Mouse (Mus musculus) small intestine, adult 2 months (tissue): ENCODE measurements around the gene Abcb4. TPM values are rescaled to one million over a fixed set of nuclear protein-coding genes. Genes with fewer than 3 reads are reported as not detected.

Source experiments
- H3K27ac ChIP-seq: fragments of 200-500 bp; 2 replicates; pipeline ENCODE4 v1.5.1; 2012; ENCODE audit warnings: low read depth, low read length, control low read depth, inconsistent platforms; ENCODE audit not compliant: insufficient read depth
- H3K27me3 ChIP-seq: fragments of 200-500 bp; 2 replicates; pipeline ENCODE4 v1.6.1; 2012; ENCODE audit warnings: mild to moderate bottlenecking, moderate library complexity, low read length, inconsistent platforms; ENCODE audit not compliant: control insufficient read depth, insufficient read depth
- H3K36me3 ChIP-seq: fragments of 200-500 bp; 2 replicates; pipeline ENCODE4 v1.6.1; 2012; ENCODE audit warnings: mild to moderate bottlenecking, low read length, control low read depth, inconsistent platforms; ENCODE audit not compliant: control insufficient read depth, insufficient read depth
- H3K4me1 ChIP-seq: fragments of 200-500 bp; 2 replicates; pipeline ENCODE4 v1.6.1; 2012; ENCODE audit warnings: low read length, inconsistent platforms, mixed read lengths; ENCODE audit not compliant: control insufficient read depth, insufficient read depth, insufficient read length
- H3K4me3 ChIP-seq: fragments of 200-500 bp; 2 replicates; pipeline ENCODE4 v1.5.1; 2012; ENCODE audit warnings: low read depth, mild to moderate bottlenecking, control low read depth, inconsistent platforms, low read length, moderate library complexity
- CTCF ChIP-seq: fragments of 200-500 bp; IDR thresholded peaks from 2 replicates; pipeline ENCODE4 v1.5.1; 2012; ENCODE audit warnings: low read depth, mild to moderate bottlenecking, control low read depth, inconsistent platforms, low read length, moderate library complexity, mixed read lengths; ENCODE audit not compliant: insufficient replicate concordance, insufficient read length; ENCODE audit errors: extremely low read depth
- POLR2A ChIP-seq: fragments of 200-500 bp; IDR thresholded peaks from 2 replicates; pipeline ENCODE4 v1.6.1; 2012; ENCODE audit warnings: low read depth, mild to moderate bottlenecking, control low read depth, inconsistent platforms, low read length, moderate library complexity
- WGBS: fragments of 180-500 bp; shearing (Covaris S2); methylation state at CpG from one replicate; pipeline ENCODE4 v1.1.7; 2018; 5-methylcytosine and 5-hydroxymethylcytosine counted together
- polyA plus RNA-seq: library from polyadenylated mRNA; depleted of rRNA; stranded (reverse); fragments of >200 nt; gene quantifications from 2 replicates; pipeline ENCODE4 v1.2.3, GENCODE M21; 2012

Abcb4 gene
- polyA plus RNA-seq, 1 experiment, result 0.11 TPM

DNA sequence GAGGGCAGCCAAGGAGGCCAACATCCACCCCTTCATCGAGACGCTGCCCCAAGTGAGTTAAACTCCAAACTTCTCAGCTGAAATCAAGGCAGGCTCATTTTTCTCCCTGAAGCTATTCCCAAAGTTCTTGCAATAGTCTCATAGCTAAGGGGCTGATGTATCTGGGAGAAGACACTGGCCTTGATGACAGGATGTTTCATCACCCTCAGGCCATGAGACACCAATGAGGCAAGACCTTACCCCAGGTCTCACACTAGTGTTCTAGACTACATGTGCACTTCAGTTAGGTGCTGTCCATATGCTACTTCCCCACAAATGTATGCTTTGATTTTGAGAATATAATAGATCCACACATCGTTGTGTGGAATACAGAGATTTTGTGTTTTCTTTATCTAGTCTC, 62.0 kb downstream of the Abcb4 start:
- Histone ChIP-seq H3K4me3 (no peak overlapping the region), H3K36me3 (no peaks in the 10 kb centered on the region), H3K27me3 (no peaks in the 10 kb centered on the region), H3K4me1 (no peaks in the 10 kb centered on the region), H3K27ac (no peak overlapping the region)
- no peak for TF ChIP-seq POLR2A
- no peak for TF ChIP-seq CTCF
- WGBS, result 89% methylated on average over 3 of the region's 3 CpGs

DNA sequence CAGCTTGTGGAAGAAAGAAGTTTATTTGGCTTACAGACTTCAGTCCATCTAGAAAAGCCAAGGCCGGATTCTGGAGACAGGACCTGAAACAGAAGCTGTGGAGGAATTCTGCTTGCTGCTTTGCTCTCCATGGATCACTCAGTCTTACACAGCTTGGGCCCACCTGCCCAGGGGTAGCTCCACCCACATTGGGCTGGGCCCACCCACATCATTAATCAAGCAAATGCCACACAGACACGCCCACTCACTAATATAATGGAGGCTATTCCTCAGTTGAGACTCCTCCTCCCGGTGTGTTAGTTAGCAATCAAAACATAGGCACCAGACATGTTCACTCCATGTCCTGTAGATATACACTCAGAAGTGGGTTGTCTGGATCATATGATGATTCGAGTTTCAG, 67.0 kb downstream of the Abcb4 start:
- no peak overlapping the region for H3K4me3 ChIP-seq
- no peaks in the 10 kb centered on the region for H3K27me3 ChIP-seq
- 68% methylated on average over 4 of the region's 4 CpGs for WGBS
- H3K4me1 ChIP-seq, result no peaks in the 10 kb centered on the region
- peaks cover 15% of the 10 kb centered on the region for H3K36me3 ChIP-seq
- TF ChIP-seq CTCF, result no peak
- TF ChIP-seq POLR2A, result no peak
- H3K27ac ChIP-seq, result no peak overlapping the region

DNA sequence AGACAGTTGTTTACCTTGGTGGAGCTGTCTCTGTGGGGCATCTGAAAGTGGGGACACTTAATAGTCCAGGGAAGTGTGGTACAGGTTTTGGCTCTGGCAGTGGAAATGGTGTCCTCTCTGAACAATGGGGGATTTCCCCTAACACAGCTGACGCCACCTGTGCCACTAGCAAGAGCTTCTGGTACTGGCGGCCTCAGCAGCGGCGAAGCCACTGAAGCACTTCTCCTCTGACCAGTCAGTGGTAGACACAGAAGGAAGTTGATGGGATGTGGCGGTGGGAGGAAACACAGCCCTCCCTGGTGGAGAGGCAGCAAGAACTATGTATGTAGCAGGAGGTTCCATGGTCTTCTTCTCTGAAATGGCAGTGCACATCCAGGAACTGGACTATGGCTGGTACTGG, 71.0 kb downstream of the Abcb4 start:
- TF ChIP-seq CTCF, result no peak
- TF ChIP-seq POLR2A, result no peak
- WGBS, result 90% methylated on average over 5 of the region's 5 CpGs
- H3K27ac ChIP-seq, result no peak overlapping the region
- no peaks in the 10 kb centered on the region for H3K4me1 ChIP-seq
- no peaks in the 10 kb centered on the region for H3K27me3 ChIP-seq
- H3K4me3 ChIP-seq, result no peak overlapping the region
- peaks cover 44% of the 10 kb centered on the region for H3K36me3 ChIP-seq

DNA sequence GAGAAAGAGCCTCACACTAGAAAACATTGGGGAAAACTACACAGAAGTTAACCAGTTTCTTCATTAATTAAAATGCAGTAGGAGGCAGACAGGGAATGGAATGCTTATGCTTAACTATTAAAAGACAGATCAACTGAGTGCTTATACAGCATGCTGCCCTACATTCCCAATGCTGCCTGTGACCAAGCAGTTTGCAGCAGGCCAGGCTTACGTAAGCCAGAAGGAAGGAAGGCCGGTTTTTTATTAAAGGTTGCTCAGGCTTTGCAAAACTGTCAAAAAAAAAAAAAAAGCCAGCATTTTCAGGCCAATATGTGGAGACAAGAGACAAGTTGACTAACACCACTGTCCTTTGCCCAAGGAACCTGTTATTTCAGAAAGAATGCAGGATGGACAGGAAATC, 77.2 kb downstream of the Abcb4 start:
- TF ChIP-seq CTCF (no peak), POLR2A (no peak)
- 91% methylated on average over 2 of the region's 2 CpGs for WGBS
- Histone ChIP-seq H3K36me3 (peaks cover 61% of the 10 kb centered on the region), H3K27me3 (no peaks in the 10 kb centered on the region), H3K4me1 (no peaks in the 10 kb centered on the region), H3K4me3 (no peak overlapping the region), H3K27ac (no peak overlapping the region)

DNA sequence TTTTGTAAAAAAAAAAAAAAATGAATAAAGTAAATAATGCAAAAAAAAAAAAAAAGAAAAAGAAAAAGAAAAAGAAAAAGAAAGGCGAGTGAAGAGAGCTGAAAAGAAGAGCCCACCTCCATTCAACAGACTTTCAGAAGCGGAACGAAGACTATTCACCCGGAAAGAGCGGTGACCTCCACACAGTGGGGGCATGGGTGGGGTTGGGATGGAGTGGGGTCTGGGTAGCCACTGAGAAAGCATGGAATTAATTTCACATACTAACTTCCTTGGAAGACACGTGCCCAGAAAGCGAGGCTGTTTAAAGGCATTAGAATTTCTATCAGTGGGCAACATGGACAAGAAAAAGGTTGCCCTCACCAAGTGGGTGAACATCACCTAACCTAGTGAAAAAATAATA, 78.8 kb downstream of the Abcb4 start:
- 96% methylated on average over 7 of the region's 7 CpGs for WGBS
- H3K36me3 ChIP-seq, result peaks cover 51% of the 10 kb centered on the region
- no peaks in the 10 kb centered on the region for H3K4me1 ChIP-seq
- no peak overlapping the region for H3K4me3 ChIP-seq
- no peaks in the 10 kb centered on the region for H3K27me3 ChIP-seq
- no peak overlapping the region for H3K27ac ChIP-seq
- TF ChIP-seq POLR2A (no peak), CTCF (no peak)

DNA sequence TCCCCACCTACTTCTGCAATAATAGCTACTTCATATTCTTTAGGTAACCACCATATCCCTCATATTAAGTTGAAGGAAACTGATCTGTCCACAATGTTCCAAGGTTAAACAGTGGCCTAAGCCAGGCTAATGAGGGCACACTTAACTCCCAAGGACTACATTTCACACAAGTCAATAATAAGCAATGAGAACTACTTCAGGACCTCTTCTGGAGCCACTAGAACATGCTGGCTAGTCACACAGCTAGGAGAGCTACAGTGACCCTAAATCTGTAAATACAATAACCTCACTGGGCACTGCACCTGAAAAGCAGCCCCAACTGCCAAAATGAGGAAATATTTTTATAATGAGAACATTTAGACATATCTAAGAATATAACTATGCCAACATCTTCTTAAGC, 81.2 kb downstream of the Abcb4 start:
- H3K4me1 ChIP-seq, result no peaks in the 10 kb centered on the region
- no peak overlapping the region for H3K4me3 ChIP-seq
- TF ChIP-seq POLR2A (no peak), CTCF (no peak)
- H3K27ac ChIP-seq, result no peak overlapping the region
- H3K27me3 ChIP-seq, result no peaks in the 10 kb centered on the region
- H3K36me3 ChIP-seq, result peaks cover 38% of the 10 kb centered on the region

DNA sequence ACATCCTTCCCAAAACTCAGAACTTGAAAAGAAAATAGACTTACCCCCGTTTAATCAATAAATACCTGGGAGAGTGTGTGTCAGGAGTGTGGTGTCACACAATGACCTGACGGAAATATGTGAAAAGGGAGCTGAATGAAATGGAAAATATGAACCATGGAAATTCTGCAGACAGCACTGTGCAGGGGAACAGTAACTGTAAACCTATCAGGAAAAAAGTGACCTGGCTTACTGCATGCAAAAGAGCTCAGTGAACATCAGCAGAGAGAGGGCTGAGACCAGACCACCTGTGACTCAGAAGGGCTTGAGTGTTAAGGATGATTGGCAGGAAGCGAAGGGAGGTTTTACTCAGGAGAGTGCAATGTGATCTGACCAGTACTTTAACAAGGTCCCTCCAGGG, 92.0 kb downstream of the Abcb4 start:
- H3K4me1 ChIP-seq, result no peaks in the 10 kb centered on the region
- H3K27ac ChIP-seq, result no peak overlapping the region
- 84% methylated on average over 3 of the region's 3 CpGs for WGBS
- no peaks in the 10 kb centered on the region for H3K27me3 ChIP-seq
- peaks cover 51% of the 10 kb centered on the region for H3K36me3 ChIP-seq
- no peak for TF ChIP-seq POLR2A
- no peak for TF ChIP-seq CTCF
- H3K4me3 ChIP-seq, result no peak overlapping the region

DNA sequence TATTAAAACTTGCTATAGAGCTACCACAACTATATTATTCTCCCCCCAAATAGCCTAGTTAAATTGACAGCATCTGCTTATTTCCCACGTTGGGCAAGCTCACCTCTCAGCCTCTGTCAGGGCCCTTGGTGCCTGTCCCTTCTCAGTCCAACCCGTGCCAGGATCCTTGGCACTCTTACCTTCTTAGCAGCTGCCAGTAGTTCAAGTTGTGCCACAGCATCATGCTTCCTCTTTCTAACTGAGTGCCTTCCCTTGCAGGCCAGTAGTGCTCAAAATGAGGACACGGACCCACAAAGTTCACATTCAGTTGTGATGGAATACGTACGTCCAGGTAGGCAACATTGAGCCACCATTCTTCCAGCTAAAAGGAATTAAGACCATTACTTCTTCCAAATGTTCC, 94.4 kb downstream of the Abcb4 start:
- no peak overlapping the region for H3K4me3 ChIP-seq

More for the DNA sequence above, 94.4 kb downstream of the Abcb4 start:
- Histone ChIP-seq H3K4me1 (no peaks in the 10 kb centered on the region), H3K27me3 (no peaks in the 10 kb centered on the region), H3K36me3 (peaks cover 47% of the 10 kb centered on the region), H3K27ac (no peak overlapping the region)
- 87% methylated on average over 5 of the region's 5 CpGs for WGBS
- TF ChIP-seq CTCF (no peak), POLR2A (no peak)
